Mouse (Mus musculus) limb, embryonic 14.5 days (tissue): ENCODE results near the gene Oit1. TPM values are rescaled to one million over a fixed set of nuclear protein-coding genes. Genes with fewer than 3 reads are reported as not detected.
A peak's percentile ranks its signal among the peaks of the same experiment; 100 is the strongest.

Experiments used
- ATAC-seq: fragments of 200-750 bp; cut with Nextera tagmentation; 2 replicates; pipeline ENCODE4 v1.8.0; 2017; ENCODE audit warnings: low read depth, moderate number of reproducible peaks, moderate TSS enrichment; ENCODE audit not compliant: low FRiP score
- DNase-seq: peaks from one replicate; pipeline ENCODE4 v3.0.0-alpha.2; 2015; ENCODE audit warnings: low spot score
- H3K27ac ChIP-seq: fragments of 300-500 bp; sonication (generic); replicated peaks from 2 replicates; pipeline ENCODE4 v1.5.1; 2014; ENCODE audit warnings: low read depth, mild to moderate bottlenecking, low read length, moderate library complexity, mixed read lengths
- H3K27me3 ChIP-seq: fragments of 300-500 bp; sonication (generic); 2 replicates; pipeline ENCODE4 v1.6.1; 2014; ENCODE audit warnings: low read length, mixed read lengths; ENCODE audit not compliant: control insufficient read depth, insufficient read depth
- H3K36me3 ChIP-seq: fragments of 300-500 bp; sonication (generic); 2 replicates; pipeline ENCODE4 v1.6.1; 2014; ENCODE audit warnings: mild to moderate bottlenecking, low read length, moderate library complexity, mixed read lengths; ENCODE audit not compliant: control insufficient read depth, insufficient read depth
- H3K4me1 ChIP-seq: fragments of 300-500 bp; sonication (generic); 2 replicates; pipeline ENCODE4 v1.6.1; 2014; ENCODE audit warnings: antibody characterized with exemption, low read length, mixed read lengths; ENCODE audit not compliant: control insufficient read depth, insufficient read depth
- H3K4me2 ChIP-seq: fragments of 300-500 bp; sonication (generic); replicated peaks from 2 replicates; pipeline ENCODE4 v1.6.1; 2014; ENCODE audit warnings: low read depth, mild to moderate bottlenecking, low read length, moderate library complexity; ENCODE audit not compliant: severe bottlenecking
- H3K4me3 ChIP-seq: fragments of 300-500 bp; sonication (generic); replicated peaks from 2 replicates; pipeline ENCODE4 v1.5.1; 2014; ENCODE audit warnings: low read length
- H3K9ac ChIP-seq: fragments of 300-500 bp; sonication (generic); 2 replicates; pipeline ENCODE4 v1.6.1; 2014; ENCODE audit warnings: mild to moderate bottlenecking, low read depth, low read length, moderate library complexity; ENCODE audit not compliant: severe bottlenecking
- H3K9me3 ChIP-seq: fragments of 300-500 bp; sonication (generic); 2 replicates; pipeline ENCODE4 v1.6.1; 2016; ENCODE audit warnings: low read length; ENCODE audit not compliant: control insufficient read depth
- POLR2A ChIP-seq: fragments of 200-500 bp; IDR thresholded peaks from 2 replicates; pipeline ENCODE4 v1.8.0; 2012; ENCODE audit warnings: inconsistent platforms, mild to moderate bottlenecking, moderate library complexity, borderline replicate concordance; ENCODE audit not compliant: insufficient read depth, insufficient read length; ENCODE audit errors: extremely low read depth
- WGBS: fragments of 180-500 bp; shearing (Covaris S2); extraction: QIAGEN DNeasy Blood & Tissue Kit; methylation state at CpG from one replicate; pipeline ENCODE4 v1.1.7; 2014; 5-methylcytosine and 5-hydroxymethylcytosine counted together
- polyA plus RNA-seq, 2 experiments: library from polyadenylated mRNA; depleted of rRNA in 1 of 2; stranded (reverse) in 1 of 2; unstranded in 1 of 2; fragments of >200 nt; fragmentation: Nextera tagmentation in 1 of 2; extraction: Ambion mirVana in 1 of 2; gene quantifications; 2 replicates each; pipeline versions ENCODE4 v1.2.1 to v1.2.3; 2012 to 2014

The Oit1 gene
- polyA plus RNA-seq, 2 experiments: 0.15 to 0.19 TPM

- TF ChIP-seq POLR2A: no peak
- ATAC-seq: no peak
- Histone ChIP-seq H3K36me3 (no peaks in the 10 kb centered on the region), H3K9me3 (no peaks in the 10 kb centered on the region), H3K27me3 (no peaks in the 10 kb centered on the region), H3K27ac (no peak overlapping the region), H3K4me3 (no peak overlapping the region), H3K4me1 (no peaks in the 10 kb centered on the region), H3K9ac (no peak overlapping the region), H3K4me2 (no peak overlapping the region)
- no peak for DNase-seq
Observed at GRCm38 (mm10) chr14:8398507-8398906, 20.0 kb upstream of the Oit1 start.

GRCm38 (mm10) chr14:8395690-8396287, 17.2 kb upstream of the Oit1 start:
- TF ChIP-seq POLR2A: no peak
- WGBS: 34% methylated on average over 7 of the region's 7 CpGs
- H3K9ac ChIP-seq: no peak overlapping the region
- no peak overlapping the region for H3K27ac ChIP-seq
- H3K27me3 ChIP-seq: no peaks in the 10 kb centered on the region
- H3K9me3 ChIP-seq: no peaks in the 10 kb centered on the region
- H3K4me1 ChIP-seq: no peaks in the 10 kb centered on the region
- no peak overlapping the region for H3K4me3 ChIP-seq
- no peaks in the 10 kb centered on the region for H3K36me3 ChIP-seq
- peak; percentile 61 for DNase-seq
- peak; percentile 80 for ATAC-seq
- H3K4me2 ChIP-seq: no peak overlapping the region

- Histone ChIP-seq H3K36me3 (no peaks in the 10 kb centered on the region), H3K9me3 (no peaks in the 10 kb centered on the region), H3K27me3 (no peaks in the 10 kb centered on the region), H3K4me3 (no peak overlapping the region), H3K9ac (no peak overlapping the region), H3K4me2 (no peak overlapping the region), H3K27ac (no peak overlapping the region), H3K4me1 (no peaks in the 10 kb centered on the region)
- DNase-seq (no peak), ATAC-seq (no peak)
- no peak for TF ChIP-seq POLR2A
- WGBS: 46% methylated on average over 6 of the region's 6 CpGs
Observed at GRCm38 (mm10) chr14:8392181-8392825, 13.7 kb upstream of the Oit1 start.

GRCm38 (mm10) chr14:8369394-8369793, 9.2 kb downstream of the Oit1 start:
- Histone ChIP-seq H3K4me1 (no peaks in the 10 kb centered on the region), H3K27ac (no peak overlapping the region), H3K36me3 (no peaks in the 10 kb centered on the region), H3K9me3 (no peaks in the 10 kb centered on the region), H3K4me2 (no peak overlapping the region), H3K27me3 (no peaks in the 10 kb centered on the region), H3K9ac (no peak overlapping the region), H3K4me3 (no peak overlapping the region)
- 81% methylated on average over 4 of the region's 4 CpGs for WGBS
- ATAC-seq (no peak), DNase-seq (no peak)
- no peak for TF ChIP-seq POLR2A

GRCm38 (mm10) chr14:8368900-8369299, 9.7 kb downstream of the Oit1 start:
- no peaks in the 10 kb centered on the region for H3K9me3 ChIP-seq
- H3K27ac ChIP-seq: no peak overlapping the region
- no peaks in the 10 kb centered on the region for H3K36me3 ChIP-seq
- TF ChIP-seq POLR2A: no peak
- 85% methylated on average over 1 of the region's 1 CpGs for WGBS
- H3K4me1 ChIP-seq: no peaks in the 10 kb centered on the region
- no peak for ATAC-seq
- H3K27me3 ChIP-seq: no peaks in the 10 kb centered on the region
- H3K4me3 ChIP-seq: no peak overlapping the region
- H3K9ac ChIP-seq: no peak overlapping the region
- DNase-seq: no peak
- H3K4me2 ChIP-seq: no peak overlapping the region
